Mouse (Mus musculus): Measurements from ENCODE around the gene Bcar1. TPM values are rescaled to one million over a fixed set of nuclear protein-coding genes. Genes with fewer than 3 reads are reported as not detected.
A peak's percentile ranks its signal among the peaks of the same experiment; 100 is the strongest.

Bcar1 gene
- polyA plus RNA-seq, 1 experiment from 2014 or later = 61.1 TPM

GRCm38 (mm10) chr8:111779690-111780089 is 36.1 kb upstream of the Bcar1 start:
- H3K4me1 ChIP-seq = 0 out of 2 replicates have a peak, but pooled peaks cover 4% of the 10 kb centered on the region
- 81% methylated on average over 7 of the region's 7 CpGs for WGBS

DNA sequence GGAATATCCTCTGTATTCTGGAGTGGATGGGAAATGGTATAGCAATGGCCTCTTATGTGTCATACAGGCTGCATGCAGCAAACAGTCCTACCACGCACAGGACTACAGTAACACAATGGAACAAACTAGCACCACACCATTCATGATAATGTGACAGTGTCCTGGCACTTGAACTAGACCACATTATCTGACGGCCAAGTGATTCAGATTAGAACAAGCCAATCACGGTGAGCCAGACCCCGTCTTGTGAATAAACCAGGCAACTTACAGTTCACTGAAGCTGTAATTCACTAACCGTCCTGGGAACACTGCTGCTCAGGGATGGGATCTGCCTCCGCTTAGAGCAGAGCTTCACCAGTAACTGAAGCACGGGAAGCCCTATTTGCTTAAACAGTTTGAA is 35.2 kb upstream of the Bcar1 start:
- H3K27me3 ChIP-seq (replicated peaks; ENCODE audit: low read depth, poor library complexity, severe bottlenecking) = no peaks in the 10 kb centered on the region
- DNase-seq (ENCODE audit: low spot score) = no peak
- peaks cover 61% of the 10 kb centered on the region for H3K36me3 ChIP-seq (replicated peaks)
- no peak overlapping the region for H3K27ac ChIP-seq (replicated peaks)
- 0 out of 2 replicates have a peak, but pooled peaks cover 4% of the 10 kb centered on the region for H3K4me1 ChIP-seq
- WGBS = 88% methylated on average over 7 of the region's 7 CpGs
- no peaks in the 10 kb centered on the region for H3K9me3 ChIP-seq
- no peak overlapping the region for H3K4me3 ChIP-seq

More at GRCm38 (mm10) chr8:111779690-111780089, 36.1 kb upstream of the Bcar1 start:
- Histone ChIP-seq H3K27me3 (replicated peaks; ENCODE audit: low read depth, poor library complexity, severe bottlenecking) (no peaks in the 10 kb centered on the region), H3K27ac (replicated peaks) (no peak overlapping the region; the same call in 1 of the 2 replicates), H3K4me3 (no peak overlapping the region), H3K9me3 (no peaks in the 10 kb centered on the region), H3K36me3 (replicated peaks) (peaks cover 56% of the 10 kb centered on the region)
- DNase-seq (ENCODE audit: low spot score) = no peak

DNA sequence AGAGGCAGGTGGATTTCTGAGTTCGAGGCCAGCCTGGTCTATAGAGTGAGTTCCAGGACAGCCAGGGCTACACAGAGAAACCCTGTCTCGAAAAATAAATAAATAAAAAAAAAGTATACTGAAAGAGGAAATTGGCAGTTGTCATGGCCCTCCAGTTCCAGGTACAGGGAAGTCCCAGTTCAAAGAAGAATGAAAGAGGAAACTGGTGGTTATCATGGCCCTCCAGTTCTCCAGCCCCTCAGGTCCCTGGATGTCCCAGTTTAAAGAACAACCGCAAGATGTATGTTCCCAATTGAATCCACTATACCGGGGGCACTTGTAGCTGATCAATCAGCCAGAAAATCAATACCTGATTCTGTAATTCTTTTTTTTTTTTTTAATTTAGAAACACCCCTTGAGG is 32.9 kb upstream of the Bcar1 start:
- no peak overlapping the region for H3K27ac ChIP-seq (replicated peaks)
- no peaks in the 10 kb centered on the region for H3K4me1 ChIP-seq
- no peak overlapping the region for H3K4me3 ChIP-seq
- H3K36me3 ChIP-seq (replicated peaks) = peaks cover 66% of the 10 kb centered on the region
- no peaks in the 10 kb centered on the region for H3K27me3 ChIP-seq (replicated peaks; ENCODE audit: low read depth, poor library complexity, severe bottlenecking)
- no peaks in the 10 kb centered on the region for H3K9me3 ChIP-seq
- no peak for DNase-seq (ENCODE audit: low spot score)
- WGBS = 91% methylated on average over 4 of the region's 4 CpGs

GRCm38 (mm10) chr8:111775766-111776165 is 32.2 kb upstream of the Bcar1 start:
- WGBS = 93% methylated on average over 6 of the region's 6 CpGs
- no peaks in the 10 kb centered on the region for H3K27me3 ChIP-seq (replicated peaks; ENCODE audit: low read depth, poor library complexity, severe bottlenecking)
- no peaks in the 10 kb centered on the region for H3K9me3 ChIP-seq
- H3K4me3 ChIP-seq = no peak overlapping the region
- H3K36me3 ChIP-seq (replicated peaks) = peaks cover 70% of the 10 kb centered on the region
- no peak overlapping the region for H3K27ac ChIP-seq (replicated peaks)
- no peak for DNase-seq (ENCODE audit: low spot score)
- no peaks in the 10 kb centered on the region; the same call in 1 of the 2 replicates for H3K4me1 ChIP-seq

GRCm38 (mm10) chr8:111773476-111773875 is 29.9 kb upstream of the Bcar1 start:
- H3K27me3 ChIP-seq (replicated peaks; ENCODE audit: low read depth, poor library complexity, severe bottlenecking) = no peaks in the 10 kb centered on the region
- H3K36me3 ChIP-seq (replicated peaks) = peaks cover 61% of the 10 kb centered on the region
- WGBS = 95% methylated on average over 5 of the region's 5 CpGs
- H3K27ac ChIP-seq (replicated peaks) = no peak overlapping the region
- H3K4me1 ChIP-seq = peaks cover 15% of the 10 kb centered on the region
- H3K9me3 ChIP-seq = no peaks in the 10 kb centered on the region
- no peak for DNase-seq (ENCODE audit: low spot score)
- H3K4me3 ChIP-seq = no peak overlapping the region

GRCm38 (mm10) chr8:111773057-111773456 is 29.4 kb upstream of the Bcar1 start:
- Histone ChIP-seq H3K36me3 (replicated peaks) (peaks cover 61% of the 10 kb centered on the region), H3K9me3 (no peaks in the 10 kb centered on the region), H3K27me3 (replicated peaks; ENCODE audit: low read depth, poor library complexity, severe bottlenecking) (no peaks in the 10 kb centered on the region), H3K4me3 (no peak overlapping the region), H3K27ac (replicated peaks) (no peak overlapping the region), H3K4me1 (peaks cover 15% of the 10 kb centered on the region)
- 92% methylated on average over 7 of the region's 7 CpGs for WGBS
- no peak for DNase-seq (ENCODE audit: low spot score)

DNA sequence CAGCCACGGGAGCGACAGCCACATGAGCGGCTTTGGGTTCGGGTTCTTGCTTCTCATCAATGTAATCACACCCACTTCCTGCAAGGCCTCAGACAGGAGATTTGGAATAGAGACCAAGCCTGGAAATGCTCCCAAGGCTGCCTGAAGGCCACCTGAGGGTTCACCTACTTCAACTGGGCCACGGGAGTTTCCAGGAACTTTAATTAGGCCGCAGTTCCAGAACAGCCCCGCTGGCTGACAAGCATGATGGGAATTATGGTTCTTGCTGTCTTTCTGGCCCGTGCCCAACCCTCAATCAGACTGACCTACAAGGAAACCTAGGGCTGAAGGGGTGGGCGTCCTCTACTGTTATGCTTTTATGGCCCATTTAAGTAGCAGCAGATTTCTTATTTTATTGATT is 28.5 kb upstream of the Bcar1 start:
- no peak for DNase-seq (ENCODE audit: low spot score)
- WGBS = 93% methylated on average over 9 of the region's 9 CpGs
- no peaks in the 10 kb centered on the region for H3K9me3 ChIP-seq
- no peak overlapping the region for H3K27ac ChIP-seq (replicated peaks)
- H3K36me3 ChIP-seq (replicated peaks) = peaks cover 63% of the 10 kb centered on the region
- peaks cover 15% of the 10 kb centered on the region for H3K4me1 ChIP-seq
- H3K27me3 ChIP-seq (replicated peaks; ENCODE audit: low read depth, poor library complexity, severe bottlenecking) = no peaks in the 10 kb centered on the region
- no peak overlapping the region for H3K4me3 ChIP-seq

DNA sequence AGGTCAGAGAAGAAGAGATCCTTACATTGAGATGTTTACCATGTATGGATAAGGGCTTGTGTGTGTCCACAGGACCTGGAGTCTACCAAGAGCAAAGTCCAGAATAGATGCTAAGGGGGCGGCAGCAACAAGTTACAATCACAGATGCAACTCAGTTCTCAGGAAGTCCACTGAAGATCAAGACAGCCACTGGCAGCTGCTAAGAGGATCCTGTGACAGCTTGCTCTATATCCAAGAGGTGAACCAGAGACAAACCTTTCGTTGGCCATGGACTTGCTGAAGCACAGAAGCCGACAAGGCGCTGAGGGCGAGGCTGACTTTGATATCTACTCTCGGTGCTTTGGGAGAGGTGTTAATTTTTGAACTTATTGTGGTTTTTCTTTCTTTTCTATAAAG is 28.0 kb upstream of the Bcar1 start:
- peaks cover 15% of the 10 kb centered on the region for H3K4me1 ChIP-seq
- peaks cover 63% of the 10 kb centered on the region for H3K36me3 ChIP-seq (replicated peaks)
- no peaks in the 10 kb centered on the region for H3K27me3 ChIP-seq (replicated peaks; ENCODE audit: low read depth, poor library complexity, severe bottlenecking)
- no peak for DNase-seq (ENCODE audit: low spot score)
- no peak overlapping the region for H3K27ac ChIP-seq (replicated peaks)
- no peak overlapping the region for H3K4me3 ChIP-seq
- no peaks in the 10 kb centered on the region for H3K9me3 ChIP-seq
- 94% methylated on average over 6 of the region's 6 CpGs for WGBS

GRCm38 (mm10) chr8:111770958-111771624 is 27.5 kb upstream of the Bcar1 start:
- no peak overlapping the region for H3K4me3 ChIP-seq
- no peak for DNase-seq (ENCODE audit: low spot score)
- no peak overlapping the region for H3K27ac ChIP-seq (replicated peaks)
- H3K4me1 ChIP-seq = peaks cover 15% of the 10 kb centered on the region
- 71% methylated on average over 5 of the region's 5 CpGs for WGBS
- no peaks in the 10 kb centered on the region for H3K9me3 ChIP-seq
- no peaks in the 10 kb centered on the region for H3K27me3 ChIP-seq (replicated peaks; ENCODE audit: low read depth, poor library complexity, severe bottlenecking)
- H3K36me3 ChIP-seq (replicated peaks) = peaks cover 69% of the 10 kb centered on the region

DNA sequence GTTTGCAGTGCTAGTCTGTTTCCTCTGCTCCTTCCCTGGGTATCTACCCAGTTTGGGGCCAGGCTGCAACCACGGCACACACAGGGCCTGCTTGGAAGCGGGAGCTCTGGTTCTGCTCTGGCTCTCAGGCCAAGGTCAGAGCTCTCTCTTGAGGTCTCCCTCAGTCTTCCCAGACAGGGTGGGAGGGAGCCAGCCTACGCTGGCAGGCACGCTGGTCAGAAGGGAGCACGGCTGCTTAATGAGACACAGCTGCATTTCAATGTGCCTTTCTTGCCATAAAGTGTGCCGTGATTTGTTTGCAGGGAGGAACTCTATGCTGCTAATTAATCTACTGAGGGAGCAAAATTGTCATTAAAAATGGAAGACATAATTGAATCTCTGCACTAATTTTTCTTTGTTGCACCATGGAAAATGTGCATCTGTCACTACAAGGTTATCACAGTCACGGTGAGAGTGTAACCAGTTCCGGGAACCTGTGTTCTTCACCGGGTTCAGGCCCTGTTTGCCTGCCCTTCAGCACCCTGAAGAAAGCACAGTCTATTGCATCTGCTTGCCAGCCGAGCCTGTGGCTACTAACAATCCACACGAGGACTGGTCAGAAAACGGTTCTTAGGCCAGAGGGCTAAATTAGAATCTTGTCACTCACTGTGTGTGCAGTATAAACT is 26.3 kb upstream of the Bcar1 start:
- DNase-seq (ENCODE audit: low spot score) = peak; percentile 60
- WGBS = 42% methylated on average over 12 of the region's 12 CpGs
- Histone ChIP-seq H3K27ac (replicated peaks) (peak overlapping the region; percentile 76), H3K27me3 (replicated peaks; ENCODE audit: low read depth, poor library complexity, severe bottlenecking) (no peaks in the 10 kb centered on the region), H3K4me3 (no peak overlapping the region), H3K9me3 (no peaks in the 10 kb centered on the region), H3K36me3 (replicated peaks) (peaks cover 73% of the 10 kb centered on the region), H3K4me1 (peaks cover 15% of the 10 kb centered on the region)

DNA sequence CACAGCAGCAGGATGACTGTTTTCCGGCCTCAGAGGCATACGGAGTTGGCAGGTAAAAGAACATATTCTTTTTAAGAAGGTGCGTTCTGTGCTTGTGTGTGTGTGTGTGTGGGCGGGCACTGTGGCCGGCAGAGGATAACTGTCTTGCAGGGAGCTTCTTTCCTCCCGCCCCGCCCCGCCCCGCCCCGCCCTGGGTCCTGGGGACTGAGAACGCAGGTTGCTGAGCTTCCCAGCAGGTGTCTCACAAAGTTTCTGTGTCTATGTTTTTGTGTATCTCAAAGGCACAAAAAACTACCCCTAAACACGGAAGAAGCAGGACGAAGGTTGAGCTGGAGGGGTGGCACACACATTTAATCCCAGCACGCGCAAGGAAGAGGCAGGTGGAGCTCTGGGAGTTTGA is 25.7 kb upstream of the Bcar1 start:
- peak overlapping the region; percentile 76 for H3K27ac ChIP-seq (replicated peaks)
- no peak overlapping the region for H3K4me3 ChIP-seq
- H3K4me1 ChIP-seq = peaks cover 15% of the 10 kb centered on the region
- DNase-seq (ENCODE audit: low spot score) = no peak
- peaks cover 69% of the 10 kb centered on the region for H3K36me3 ChIP-seq (replicated peaks)
- 57% methylated on average over 15 of the region's 15 CpGs for WGBS
- no peaks in the 10 kb centered on the region for H3K27me3 ChIP-seq (replicated peaks; ENCODE audit: low read depth, poor library complexity, severe bottlenecking)
- no peaks in the 10 kb centered on the region for H3K9me3 ChIP-seq

DNA sequence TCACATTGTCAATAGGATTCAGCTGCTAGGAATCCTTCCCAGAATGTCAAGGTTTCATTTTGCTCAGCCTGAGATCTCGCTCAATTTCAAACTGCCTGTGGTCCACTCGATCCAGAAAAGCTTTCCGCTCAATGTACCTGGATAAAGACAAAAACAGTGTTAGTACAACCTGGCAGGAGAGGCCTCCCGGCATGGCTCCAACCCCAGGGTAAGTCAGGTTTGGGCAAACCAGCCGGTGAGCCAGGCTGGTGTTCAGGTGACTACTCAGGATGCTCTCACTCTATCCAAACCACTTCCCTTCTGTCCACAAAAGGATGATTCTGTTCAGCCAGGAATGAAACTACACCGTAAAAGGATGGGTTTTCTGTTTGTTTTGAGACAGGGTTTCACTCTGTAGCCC is 25.0 kb upstream of the Bcar1 start:
- no peak overlapping the region for H3K27ac ChIP-seq (replicated peaks)
- H3K27me3 ChIP-seq (replicated peaks; ENCODE audit: low read depth, poor library complexity, severe bottlenecking) = no peaks in the 10 kb centered on the region
- DNase-seq (ENCODE audit: low spot score) = no peak
- H3K36me3 ChIP-seq (replicated peaks) = peaks cover 66% of the 10 kb centered on the region
- no peak overlapping the region for H3K4me3 ChIP-seq
- WGBS = 86% methylated on average over 6 of the region's 6 CpGs
- H3K4me1 ChIP-seq = peaks cover 15% of the 10 kb centered on the region
- no peaks in the 10 kb centered on the region for H3K9me3 ChIP-seq

DNA sequence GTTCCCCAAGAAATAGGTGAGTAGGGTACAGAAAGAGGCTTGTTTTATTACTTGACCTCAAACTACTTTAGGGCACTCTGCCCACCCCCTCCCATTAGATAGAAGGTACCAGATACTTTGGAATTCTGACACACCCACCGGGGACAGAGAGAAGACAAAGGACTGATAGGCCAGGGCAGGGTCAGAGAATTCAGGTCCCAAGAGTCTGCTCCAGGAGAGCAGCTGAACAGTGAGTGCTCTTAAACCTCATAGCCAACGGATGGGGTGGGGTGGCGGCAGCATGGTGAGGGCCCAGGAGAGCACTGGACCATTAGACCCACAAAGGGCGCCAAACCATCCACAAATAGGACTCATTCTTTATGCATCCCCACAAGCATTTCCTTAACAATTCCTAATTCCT is 22.0 kb upstream of the Bcar1 start:
- WGBS = 86% methylated on average over 4 of the region's 4 CpGs
- Histone ChIP-seq H3K9me3 (no peaks in the 10 kb centered on the region), H3K27me3 (replicated peaks; ENCODE audit: low read depth, poor library complexity, severe bottlenecking) (no peaks in the 10 kb centered on the region), H3K27ac (replicated peaks) (no peak overlapping the region), H3K36me3 (replicated peaks) (peaks cover 48% of the 10 kb centered on the region), H3K4me3 (no peak overlapping the region), H3K4me1 (peaks cover 17% of the 10 kb centered on the region)
- DNase-seq (ENCODE audit: low spot score) = no peak

Data from embryonic facial prominence, embryonic 10.5 days (tissue).